Mouse (Mus musculus) gastrocnemius, adult 2 months (tissue): ENCODE data around the gene Snrnp25. TPM values are rescaled to one million over a fixed set of nuclear protein-coding genes. Genes with fewer than 3 reads are reported as not detected.
A peak's percentile ranks its signal among the peaks of the same experiment; 100 is the strongest.
"Not testable (repeated sequence)": the region's sequence is repeated elsewhere in the genome, so short reads cannot be mapped to it uniquely, and the experiment has no call there.

ENCODE experiments used
- DNase-seq: peaks from one replicate; pipeline ENCODE4 v3.0.0; 2022
- H3K27ac ChIP-seq: fragments of 200-600 bp; 2 replicates; pipeline ENCODE4 v1.8.1; 2022; ENCODE audit warnings: mild to moderate bottlenecking
- H3K4me3 ChIP-seq: fragments of 200-600 bp; 2 replicates; pipeline ENCODE4 v1.8.1; 2022; ENCODE audit warnings: mild to moderate bottlenecking, moderate library complexity
- CTCF ChIP-seq: fragments of 200-600 bp; IDR thresholded peaks from 2 replicates; pipeline ENCODE4 v1.8.1; 2022; ENCODE audit warnings: antibody characterized with exemption, mild to moderate bottlenecking, moderate library complexity
- intact Hi-C: fragments of 180-260 bp; cut with DNase I; formaldehyde crosslinking; loops from one replicate; pipeline ENCODE4 v1.15.1; 2025
- total RNA-seq, 2 experiments: library from RNA; stranded (reverse); gene quantifications; 2 replicates each; pipeline ENCODE4 v1.2.3; 2021

The Snrnp25 gene
- total RNA-seq, 2 experiments from 2014 or later = 9.5 to 9.7 TPM

GRCm38 (mm10) chr11:32197766-32198165 lies 7.4 kb upstream of the Snrnp25 start:
- Histone ChIP-seq H3K27ac (no peak overlapping the region), H3K4me3 (no peak overlapping the region)
- TF ChIP-seq CTCF = no peak
- no peak for DNase-seq
- intact Hi-C loops = no loop called here

- TF ChIP-seq CTCF = no peak
- no peak for DNase-seq
- no peak overlapping the region for H3K4me3 ChIP-seq
- no peak overlapping the region for H3K27ac ChIP-seq
- intact Hi-C loops = no loop called here
These were observed 6.8 kb upstream of the Snrnp25 start for GRCm38 (mm10) chr11:32198256-32198955.

- intact Hi-C loops = no loop called here
- Histone ChIP-seq H3K27ac (no peak overlapping the region), H3K4me3 (no peak overlapping the region)
- no peak for DNase-seq
- no peak for TF ChIP-seq CTCF
These were observed 6.0 kb upstream of the Snrnp25 start for GRCm38 (mm10) chr11:32199230-32199629.

GRCm38 (mm10) chr11:32200075-32200601 lies 5.1 kb upstream of the Snrnp25 start, which contains the start of gene Il9r:
Gene Il9r (minus strand): TSS chr11:32200279.
- Histone ChIP-seq H3K27ac (no peak within 1 kb of the TSS), H3K4me3 (no peak within 1 kb of the TSS)
- no peak for DNase-seq
- no peak for TF ChIP-seq CTCF
- intact Hi-C loops = no loop called here

- H3K4me3 ChIP-seq, DNase-seq, H3K27ac ChIP-seq, intact Hi-C loops: not testable (repeated sequence)
- TF ChIP-seq CTCF = peak; percentile 36
These were observed 4.2 kb upstream of the Snrnp25 start for GRCm38 (mm10) chr11:32200992-32201391.

- DNase-seq = no peak
- intact Hi-C loops = no loop called here
- TF ChIP-seq CTCF = no peak
These were observed 3.1 kb upstream of the Snrnp25 start for GRCm38 (mm10) chr11:32201922-32202685.

GRCm38 (mm10) chr11:32210623-32211022 lies 5.4 kb downstream of the Snrnp25 start:
- TF ChIP-seq CTCF = no peak
- H3K27ac ChIP-seq = no peak overlapping the region
- no peak overlapping the region for H3K4me3 ChIP-seq
- intact Hi-C loops = loop anchor here (10.0 kb wide), 1 partner anchor 114 kb away; no protein-coding TSS in a partner anchor
- peak; percentile 14 for DNase-seq

More at GRCm38 (mm10) chr11:32201922-32202685, 3.1 kb upstream of the Snrnp25 start:
- Histone ChIP-seq H3K27ac (no peak overlapping the region), H3K4me3 (no peak overlapping the region)

- TF ChIP-seq CTCF = no peak
- DNase-seq = peak; percentile 22
- H3K4me3 ChIP-seq = no peak overlapping the region
- intact Hi-C loops = loop anchor here (10.0 kb wide), 1 partner anchor 109 kb away; no protein-coding TSS in a partner anchor
- H3K27ac ChIP-seq = no peak overlapping the region
These were observed 10.4 kb downstream of the Snrnp25 start for GRCm38 (mm10) chr11:32215372-32216162.

- no peak overlapping the region for H3K4me3 ChIP-seq
- TF ChIP-seq CTCF = peak; percentile 79
- intact Hi-C loops = loop anchor here (1.0 to 10.0 kb wide), 2 partner anchors 21 to 108 kb away; no protein-coding TSS in a partner anchor
- DNase-seq = peak; percentile 81
- H3K27ac ChIP-seq = no peak overlapping the region
These were observed 11.6 kb downstream of the Snrnp25 start for GRCm38 (mm10) chr11:32216851-32217250.

GRCm38 (mm10) chr11:32218501-32219050 lies 13.4 kb downstream of the Snrnp25 start:
- intact Hi-C loops = loop anchor here (10.0 kb wide), 1 partner anchor 106 kb away; no protein-coding TSS in a partner anchor
- H3K27ac ChIP-seq = peak overlapping the region; percentile 41
- no peak for TF ChIP-seq CTCF
- peak; percentile 41 for DNase-seq
- H3K4me3 ChIP-seq = peak overlapping the region; percentile 24

GRCm38 (mm10) chr11:32219287-32219686 lies 14.1 kb downstream of the Snrnp25 start:
- no peak for TF ChIP-seq CTCF
- H3K27ac ChIP-seq = peak overlapping the region; percentile 5; the same call in 1 of the 2 replicates
- 0 out of 2 replicates have a peak overlapping the region, but pooled peaks have one; percentile 15 for H3K4me3 ChIP-seq
- intact Hi-C loops = loop anchor here (10.0 kb wide), 1 partner anchor 106 kb away; no protein-coding TSS in a partner anchor
- no peak for DNase-seq
